Mouse (Mus musculus) intestine, postnatal 0 days (tissue): ENCODE measurements at regions not wholly inside any gene's neighbourhood (a gene's known extent, or its start where the extent isn't known, plus 50 kb on each side); places are given as distances from the start of the nearest gene placed in this dataset.

Experiments
- ATAC-seq: fragments of 200-750 bp; cut with Nextera tagmentation; 2 replicates; pipeline ENCODE4 v1.8.0; 2017; ENCODE audit warnings: mild to moderate bottlenecking, moderate TSS enrichment, moderate library complexity
- H3K27ac ChIP-seq: fragments of 300-500 bp; sonication (generic); 2 replicates; pipeline ENCODE4 v1.5.1; 2014; ENCODE audit warnings: mild to moderate bottlenecking, low read depth, low read length, moderate library complexity
- H3K27me3 ChIP-seq: fragments of 300-500 bp; sonication (generic); replicated peaks from 2 replicates; pipeline ENCODE4 v1.6.1; 2014; ENCODE audit warnings: low read length, mixed read lengths; ENCODE audit not compliant: control insufficient read depth, insufficient read depth
- H3K36me3 ChIP-seq: fragments of 300-500 bp; sonication (generic); 2 replicates; pipeline ENCODE4 v1.6.1; 2014; ENCODE audit warnings: mild to moderate bottlenecking, moderate library complexity; ENCODE audit not compliant: control insufficient read depth, insufficient read depth
- H3K4me1 ChIP-seq: fragments of 300-500 bp; sonication (generic); replicated peaks from 2 replicates; pipeline ENCODE4 v1.6.1; 2014; ENCODE audit warnings: antibody characterized with exemption, low read length, mixed read lengths; ENCODE audit not compliant: control insufficient read depth, insufficient read depth
- H3K4me2 ChIP-seq: fragments of 300-500 bp; sonication (generic); replicated peaks from 2 replicates; pipeline ENCODE4 v1.6.1; 2014; ENCODE audit warnings: low read depth, mild to moderate bottlenecking, moderate library complexity
- H3K4me3 ChIP-seq: fragments of 300-500 bp; sonication (generic); 2 replicates; pipeline ENCODE4 v1.5.1; 2014; ENCODE audit warnings: low read depth, low read length
- H3K9ac ChIP-seq: fragments of 300-500 bp; sonication (generic); 2 replicates; pipeline ENCODE4 v1.6.1; 2014; ENCODE audit warnings: mild to moderate bottlenecking, low read depth, low read length
- H3K9me3 ChIP-seq: fragments of 300-500 bp; sonication (generic); 2 replicates; pipeline ENCODE4 v1.6.1; 2016; ENCODE audit warnings: mixed run types; ENCODE audit not compliant: control insufficient read depth
- CTCF ChIP-seq: sonication (generic); IDR thresholded peaks from 2 replicates; pipeline ENCODE4 v1.5.1; 2016; ENCODE audit warnings: low read depth, mild to moderate bottlenecking, control low read depth, antibody characterized with exemption, moderate library complexity
- WGBS: fragments of 180-500 bp; shearing (Covaris S2); extraction: QIAGEN DNeasy Blood & Tissue Kit; methylation state at CpG from one replicate; pipeline ENCODE4 v1.1.7; 2014; 5-methylcytosine and 5-hydroxymethylcytosine counted together

GRCm38 (mm10) chr19:48117646-48118045 is 88.2 kb upstream of the Sorcs3 start:
- no peaks in the 10 kb centered on the region for H3K9me3 ChIP-seq
- WGBS: 68% methylated on average over 4 of the region's 4 CpGs
- H3K4me3 ChIP-seq: no peak overlapping the region
- ATAC-seq: no peak
- TF ChIP-seq CTCF: no peak
- no peak overlapping the region for H3K4me2 ChIP-seq
- H3K27me3 ChIP-seq: no peaks in the 10 kb centered on the region
- H3K9ac ChIP-seq: no peak overlapping the region
- H3K4me1 ChIP-seq: no peaks in the 10 kb centered on the region
- H3K27ac ChIP-seq: no peak overlapping the region
- H3K36me3 ChIP-seq: no peaks in the 10 kb centered on the region

- Histone ChIP-seq H3K9ac (no peak overlapping the region), H3K36me3 (no peaks in the 10 kb centered on the region), H3K4me1 (no peaks in the 10 kb centered on the region), H3K27me3 (no peaks in the 10 kb centered on the region), H3K4me2 (no peak overlapping the region), H3K9me3 (no peaks in the 10 kb centered on the region), H3K4me3 (no peak overlapping the region), H3K27ac (no peak overlapping the region)
- TF ChIP-seq CTCF: no peak
- ATAC-seq: no peak
- WGBS: 86% methylated on average over 11 of the region's 11 CpGs
Measured at GRCm38 (mm10) chr19:48122281-48122680, 83.5 kb upstream of the Sorcs3 start.

- 86% methylated on average over 4 of the region's 4 CpGs for WGBS
- Histone ChIP-seq H3K27ac (no peak overlapping the region), H3K4me1 (no peaks in the 10 kb centered on the region), H3K4me2 (no peak overlapping the region), H3K4me3 (no peak overlapping the region), H3K27me3 (no peaks in the 10 kb centered on the region), H3K36me3 (no peaks in the 10 kb centered on the region), H3K9me3 (no peaks in the 10 kb centered on the region), H3K9ac (no peak overlapping the region)
- no peak for ATAC-seq
- TF ChIP-seq CTCF: no peak
Measured at GRCm38 (mm10) chr19:48123777-48124176, 82.0 kb upstream of the Sorcs3 start.

- no peak overlapping the region for H3K4me2 ChIP-seq
- H3K4me1 ChIP-seq: no peaks in the 10 kb centered on the region
- no peak overlapping the region for H3K9ac ChIP-seq
- no peak for ATAC-seq
- no peak overlapping the region for H3K4me3 ChIP-seq
- no peak for TF ChIP-seq CTCF
- no peaks in the 10 kb centered on the region for H3K36me3 ChIP-seq
- H3K27ac ChIP-seq: no peak overlapping the region
- 75% methylated on average over 6 of the region's 6 CpGs for WGBS
- H3K9me3 ChIP-seq: no peaks in the 10 kb centered on the region
- H3K27me3 ChIP-seq: no peaks in the 10 kb centered on the region
Measured at GRCm38 (mm10) chr19:48125731-48126130, 80.1 kb upstream of the Sorcs3 start.

- ATAC-seq: no peak
Measured at GRCm38 (mm10) chr19:48128089-48128488, 77.7 kb upstream of the Sorcs3 start.

GRCm38 (mm10) chr19:48136231-48136630 is 69.6 kb upstream of the Sorcs3 start:
- Histone ChIP-seq H3K36me3 (no peaks in the 10 kb centered on the region), H3K27ac (no peak overlapping the region), H3K4me3 (no peak overlapping the region), H3K9ac (no peak overlapping the region), H3K4me2 (no peak overlapping the region), H3K9me3 (no peaks in the 10 kb centered on the region), H3K4me1 (no peaks in the 10 kb centered on the region), H3K27me3 (no peaks in the 10 kb centered on the region)
- no peak for ATAC-seq
- 72% methylated on average over 8 of the region's 8 CpGs for WGBS
- TF ChIP-seq CTCF: no peak

More at GRCm38 (mm10) chr19:48128089-48128488, 77.7 kb upstream of the Sorcs3 start:
- Histone ChIP-seq H3K27me3 (no peaks in the 10 kb centered on the region), H3K9me3 (no peaks in the 10 kb centered on the region), H3K36me3 (no peaks in the 10 kb centered on the region), H3K4me1 (no peaks in the 10 kb centered on the region), H3K9ac (no peak overlapping the region), H3K4me2 (no peak overlapping the region), H3K27ac (no peak overlapping the region), H3K4me3 (no peak overlapping the region)
- 68% methylated on average over 12 of the region's 12 CpGs for WGBS
- no peak for TF ChIP-seq CTCF

GRCm38 (mm10) chr19:48144129-48144528 is 61.7 kb upstream of the Sorcs3 start:
- H3K4me2 ChIP-seq: no peak overlapping the region
- TF ChIP-seq CTCF: peak; percentile 68
- WGBS: 44% methylated on average over 1 of the region's 1 CpGs
- H3K9ac ChIP-seq: no peak overlapping the region
- no peak for ATAC-seq
- no peak overlapping the region for H3K27ac ChIP-seq
- no peaks in the 10 kb centered on the region for H3K9me3 ChIP-seq
- H3K36me3 ChIP-seq: no peaks in the 10 kb centered on the region
- no peaks in the 10 kb centered on the region for H3K4me1 ChIP-seq
- no peak overlapping the region for H3K4me3 ChIP-seq
- no peaks in the 10 kb centered on the region for H3K27me3 ChIP-seq
